Mouse (Mus musculus) embryonic fibroblast, embryonic 13.5 days (primary cell): ENCODE measurements around the gene Elp6. TPM values are rescaled to one million over a fixed set of nuclear protein-coding genes. Genes with fewer than 3 reads are reported as not detected.
A peak's percentile ranks its signal among the peaks of the same experiment; 100 is the strongest.

Experiments
- H3K27ac ChIP-seq: 2 replicates; pipeline ENCODE4 v1.5.1; 2012; ENCODE audit warnings: low read length, control low read depth, inconsistent platforms; ENCODE audit not compliant: insufficient read depth
- H3K4me1 ChIP-seq: 2 replicates; pipeline ENCODE4 v1.6.1; 2011; ENCODE audit warnings: low read length; ENCODE audit not compliant: control insufficient read depth, insufficient read depth
- H3K4me3 ChIP-seq: 2 replicates; pipeline ENCODE4 v1.5.1; 2011; ENCODE audit warnings: mild to moderate bottlenecking, control low read depth, low read length; ENCODE audit not compliant: insufficient read depth
- CTCF ChIP-seq: IDR thresholded peaks from 2 replicates; pipeline ENCODE4 v1.5.1; 2011; ENCODE audit warnings: mild to moderate bottlenecking, control low read depth, low read length, moderate library complexity, borderline replicate concordance; ENCODE audit not compliant: insufficient read depth
- POLR2A ChIP-seq: IDR thresholded peaks from 2 replicates; pipeline ENCODE4 v1.6.1; 2011; ENCODE audit warnings: low read depth, mild to moderate bottlenecking, control low read depth, low read length, moderate library complexity
- polyA plus RNA-seq: library from polyadenylated mRNA; stranded (reverse); fragments of >200 nt; gene quantifications from 2 replicates; pipeline ENCODE4 v1.2.4, GENCODE M21; 2011; ENCODE audit warnings: low read depth; ENCODE audit not compliant: missing spikeins, insufficient read length

The Elp6 gene
- polyA plus RNA-seq, 1 experiment, result 9.2 TPM

GRCm38 (mm10) chr9:110284075-110284697 is 20.8 kb upstream of the Elp6 start:
- Histone ChIP-seq H3K27ac (no peak overlapping the region), H3K4me3 (no peak overlapping the region), H3K4me1 (no peaks in the 10 kb centered on the region)
- no peak for TF ChIP-seq CTCF
- no peak for TF ChIP-seq POLR2A

- no peak for TF ChIP-seq CTCF
- no peak for TF ChIP-seq POLR2A
- Histone ChIP-seq H3K27ac (no peak overlapping the region), H3K4me3 (no peak overlapping the region), H3K4me1 (no peaks in the 10 kb centered on the region)
Measured at GRCm38 (mm10) chr9:110287321-110287924, 17.6 kb upstream of the Elp6 start.

GRCm38 (mm10) chr9:110293254-110293718 is 11.7 kb upstream of the Elp6 start:
- Histone ChIP-seq H3K4me1 (no peaks in the 10 kb centered on the region), H3K4me3 (no peak overlapping the region), H3K27ac (no peak overlapping the region)
- no peak for TF ChIP-seq CTCF
- TF ChIP-seq POLR2A, result no peak

- TF ChIP-seq CTCF (no peak), POLR2A (no peak)
- H3K4me1 ChIP-seq, result no peaks in the 10 kb centered on the region
- H3K4me3 ChIP-seq, result no peak overlapping the region
- no peak overlapping the region for H3K27ac ChIP-seq
Measured at GRCm38 (mm10) chr9:110293873-110294415, 11.0 kb upstream of the Elp6 start.

GRCm38 (mm10) chr9:110294786-110295185 is 10.2 kb upstream of the Elp6 start:
- H3K4me1 ChIP-seq, result no peaks in the 10 kb centered on the region
- TF ChIP-seq CTCF, result no peak
- no peak for TF ChIP-seq POLR2A
- H3K4me3 ChIP-seq, result no peak overlapping the region
- no peak overlapping the region for H3K27ac ChIP-seq

GRCm38 (mm10) chr9:110296867-110297627 is 7.9 kb upstream of the Elp6 start:
- no peaks in the 10 kb centered on the region for H3K4me1 ChIP-seq
- no peak for TF ChIP-seq POLR2A
- TF ChIP-seq CTCF, result peak; percentile 45; the same call in 1 of the 2 replicates
- H3K27ac ChIP-seq, result no peak overlapping the region

GRCm38 (mm10) chr9:110304516-110304915 is 457 bp upstream of the Elp6 start:
- peak overlapping the region; percentile 60 for H3K4me3 ChIP-seq
- H3K27ac ChIP-seq, result peak overlapping the region; percentile 12; the same call in 1 of the 2 replicates
- TF ChIP-seq CTCF (no peak), POLR2A (no peak)
- peaks cover 4% of the 10 kb centered on the region; the same call in 1 of the 2 replicates for H3K4me1 ChIP-seq

More at GRCm38 (mm10) chr9:110296867-110297627, 7.9 kb upstream of the Elp6 start:
- no peak overlapping the region for H3K4me3 ChIP-seq

- Histone ChIP-seq H3K4me3 (no peak overlapping the region), H3K4me1 (peaks cover 4% of the 10 kb centered on the region; the same call in 1 of the 2 replicates), H3K27ac (no peak overlapping the region)
- TF ChIP-seq CTCF (no peak), POLR2A (no peak)
Measured at GRCm38 (mm10) chr9:110306371-110306770, 1.4 kb downstream of the Elp6 start.

- H3K4me3 ChIP-seq, result no peak overlapping the region
- TF ChIP-seq POLR2A (no peak), CTCF (no peak)
- H3K27ac ChIP-seq, result no peak overlapping the region
- no peaks in the 10 kb centered on the region for H3K4me1 ChIP-seq
Measured at GRCm38 (mm10) chr9:110314706-110315105, 9.7 kb downstream of the Elp6 start.

- no peak for TF ChIP-seq POLR2A
- TF ChIP-seq CTCF, result no peak
- H3K4me3 ChIP-seq, result no peak overlapping the region
- H3K4me1 ChIP-seq, result no peaks in the 10 kb centered on the region
- no peak overlapping the region for H3K27ac ChIP-seq
Measured at GRCm38 (mm10) chr9:110315410-110315809, 10.4 kb downstream of the Elp6 start.

GRCm38 (mm10) chr9:110315904-110316303 is 10.9 kb downstream of the Elp6 start:
- no peak for TF ChIP-seq POLR2A
- no peak for TF ChIP-seq CTCF
- no peak overlapping the region for H3K27ac ChIP-seq
- H3K4me1 ChIP-seq, result no peaks in the 10 kb centered on the region
- no peak overlapping the region for H3K4me3 ChIP-seq
